Mouse (Mus musculus): ENCODE data around the gene Tlnrd1. TPM values are rescaled to one million over a fixed set of nuclear protein-coding genes. Genes with fewer than 3 reads are reported as not detected.

The Tlnrd1 gene
- polyA plus RNA-seq, 2 experiments from 2014 or later = 0.70 to 0.93 TPM

DNA sequence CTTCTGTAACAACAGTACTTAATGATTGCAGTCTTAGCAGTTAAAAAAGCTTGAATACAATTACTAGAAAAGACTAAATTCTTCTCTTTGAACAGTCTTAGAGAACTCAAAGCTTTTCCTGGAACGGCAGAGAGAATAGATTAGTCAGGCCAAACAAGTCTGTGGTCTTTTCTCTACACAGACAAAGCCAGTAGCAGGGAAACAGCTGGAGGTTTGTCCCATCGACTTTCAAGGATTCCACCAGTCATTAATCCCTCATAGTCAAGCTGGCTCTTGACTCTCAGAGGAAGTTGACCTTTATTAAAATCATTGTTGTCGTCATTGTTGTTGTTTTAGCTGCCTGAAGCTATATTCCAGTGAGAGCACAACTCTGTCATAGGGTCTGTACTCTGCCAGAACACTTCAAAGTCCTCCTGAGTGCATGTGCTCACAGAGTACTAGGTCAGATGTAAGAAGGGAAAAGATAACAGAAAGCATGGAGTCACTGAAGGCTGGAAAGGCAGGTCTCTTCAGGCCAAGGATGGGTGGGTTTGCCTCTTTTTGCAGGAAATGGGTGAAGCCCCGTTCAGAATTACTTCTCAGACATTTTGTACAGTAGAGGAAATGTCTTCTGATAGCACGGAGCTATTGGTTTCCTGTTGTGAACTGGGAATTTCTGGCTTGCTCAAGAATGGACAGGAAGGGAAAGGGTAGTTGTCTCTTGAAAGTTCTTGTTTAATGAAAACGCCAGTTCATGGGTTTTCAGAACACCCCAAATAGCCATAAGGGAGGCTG lies 41.4 kb downstream of the Tlnrd1 start:
- no peak for ATAC-seq

- ATAC-seq = no peak
Measured at GRCm38 (mm10) chr7:83840076-83840475, 44.0 kb downstream of the Tlnrd1 start.

- ATAC-seq = no peak
Measured at GRCm38 (mm10) chr7:83838525-83839224, 45.4 kb downstream of the Tlnrd1 start.

Other genes with a start within 250 kb of the Tlnrd1 start
- gene Il16, start 138.6 kb downstream of the Tlnrd1 start, polyA plus RNA-seq (2017; shearing (Covaris generic)) = 100 to 1,000 TPM; 257 to 297 TPM
- gene Cfap161, start 89.4 kb downstream of the Tlnrd1 start, polyA plus RNA-seq (2017; shearing (Covaris generic)) = not detected
- gene Mesd, start 161 bp upstream of the Tlnrd1 start, polyA plus RNA-seq (2017; shearing (Covaris generic)) = 10 to 100 TPM; 31.8 to 38.0 TPM
- gene Cemip, start 202.2 kb upstream of the Tlnrd1 start, polyA plus RNA-seq (2017; shearing (Covaris generic)) = under 1 TPM in 1 of 2 experiments, not detected in 1; 0.22 TPM